Mouse (Mus musculus) retina, adult 2 months (tissue): Measurements from ENCODE around the gene Lnpep.
"Not testable (repeated sequence)": the region's sequence is repeated elsewhere in the genome, so short reads cannot be mapped to it uniquely, and the experiment has no call there.

Experiments used
- DNase-seq: peaks from one replicate; pipeline ENCODE4 v3.0.0-alpha.2; 2012; ENCODE audit warnings: low read depth, low spot score

The Lnpep gene

DNA sequence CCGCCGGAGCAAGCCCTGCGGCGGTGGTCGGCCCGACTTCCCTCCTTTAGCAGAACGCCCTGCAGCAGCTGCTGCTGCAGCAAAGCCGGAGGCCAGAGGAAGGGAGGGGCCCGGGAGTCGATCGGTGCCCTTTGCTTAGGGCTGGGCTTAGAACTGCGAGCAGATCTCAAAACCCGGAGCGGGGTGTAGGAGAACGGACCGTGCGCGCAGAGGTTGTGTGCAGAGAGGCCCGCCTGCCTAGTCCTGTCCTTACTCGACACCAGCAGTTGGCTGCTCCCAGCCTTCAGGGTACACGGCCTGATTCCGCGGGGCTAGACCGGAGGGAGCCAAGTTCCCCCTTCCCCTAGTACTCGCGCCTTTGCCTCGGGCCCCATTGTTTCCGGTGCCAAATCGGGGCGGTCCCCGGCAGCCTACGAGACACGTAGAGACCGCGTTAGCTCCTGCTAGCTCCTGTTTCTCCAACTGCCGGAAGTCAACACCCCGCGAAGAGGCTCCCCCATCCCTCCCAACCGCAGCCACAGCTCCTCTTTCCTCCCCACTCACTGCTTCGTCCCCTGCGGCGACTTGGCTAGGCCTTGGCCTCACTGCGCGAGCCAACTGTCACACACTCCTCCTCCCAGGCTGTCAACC is at the start of gene Lnpep:
Gene Lnpep (minus strand): TSS at position 94 of the 630 bp plus-strand sequence.
- peak; percentile 71 for DNase-seq

DNA sequence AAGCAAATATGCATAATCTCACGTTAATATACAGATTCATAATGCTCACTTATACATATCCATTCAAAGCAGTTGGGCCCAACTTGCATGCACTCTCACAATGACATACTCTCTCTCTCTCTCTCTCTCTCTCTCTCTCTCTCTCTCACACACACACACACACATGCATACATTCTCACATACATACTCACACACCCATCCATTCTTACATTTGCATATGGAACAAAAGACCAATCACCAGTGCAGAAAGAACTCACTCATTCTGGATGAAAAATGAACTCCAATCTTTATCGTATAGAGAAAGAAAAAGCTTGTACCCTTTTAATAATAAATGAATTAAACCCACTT is 31.0 kb upstream of the Lnpep start:
- DNase-seq, result no peak

DNA sequence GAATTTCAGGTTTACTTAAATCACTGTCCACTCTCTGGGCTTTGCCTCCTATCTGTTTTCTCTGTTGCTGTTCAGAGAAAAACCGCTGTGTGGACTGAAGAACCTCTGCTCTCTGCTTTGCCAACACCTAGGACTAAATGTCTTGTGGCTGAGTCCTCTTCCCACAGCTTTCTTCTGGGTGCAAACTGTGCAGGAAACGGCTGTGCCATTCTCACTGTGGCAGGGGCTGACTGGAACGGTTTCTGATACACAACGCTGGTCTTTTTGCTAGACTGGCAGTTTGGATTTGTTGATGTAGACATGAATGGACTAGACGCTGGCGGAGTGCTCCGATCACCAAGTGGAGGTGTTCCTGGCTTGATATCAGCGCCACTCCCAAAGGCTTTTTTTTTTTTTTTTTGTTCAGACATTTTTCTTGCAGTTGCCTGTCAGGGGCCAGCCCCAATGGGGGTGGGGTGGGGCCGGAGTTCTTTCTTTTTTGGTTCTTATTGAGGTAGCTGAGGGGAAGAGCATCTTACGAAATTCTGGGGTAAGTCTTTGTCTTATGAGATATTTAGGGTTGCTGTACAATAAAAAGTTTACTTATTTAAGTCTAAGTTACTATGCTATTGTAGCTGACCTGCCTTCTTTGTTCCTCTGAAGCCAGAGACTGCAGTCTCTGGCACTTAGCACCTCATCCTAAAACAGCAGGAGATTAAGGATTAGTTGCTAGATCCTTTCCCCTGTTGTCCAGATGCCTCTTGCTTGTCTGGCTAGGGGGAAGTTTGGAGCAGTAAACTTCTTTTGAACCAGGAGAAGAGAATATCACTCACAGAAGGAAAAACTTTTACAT is 30.4 kb upstream of the Lnpep start:
- DNase-seq, result no peak

DNA sequence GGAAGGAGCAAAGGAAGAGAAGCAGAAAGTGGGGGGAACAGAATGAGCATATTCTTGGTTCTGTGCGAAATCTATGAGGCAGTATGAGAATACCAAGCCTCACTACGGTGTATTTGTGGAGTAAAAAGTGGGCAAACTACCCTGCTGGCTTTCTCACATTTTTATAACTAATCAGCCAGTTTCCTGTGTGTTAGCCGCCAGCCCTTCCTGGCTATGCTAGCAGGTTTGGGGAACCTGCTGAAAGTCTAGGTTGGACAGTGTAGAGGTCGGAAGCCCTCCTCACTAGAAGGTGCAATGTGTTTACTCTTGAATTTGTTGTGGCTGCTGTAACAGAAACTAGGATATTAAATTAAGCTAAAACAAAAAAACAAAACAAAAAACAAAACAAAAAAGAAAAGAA is 27.7 kb upstream of the Lnpep start:
- no peak for DNase-seq

DNA sequence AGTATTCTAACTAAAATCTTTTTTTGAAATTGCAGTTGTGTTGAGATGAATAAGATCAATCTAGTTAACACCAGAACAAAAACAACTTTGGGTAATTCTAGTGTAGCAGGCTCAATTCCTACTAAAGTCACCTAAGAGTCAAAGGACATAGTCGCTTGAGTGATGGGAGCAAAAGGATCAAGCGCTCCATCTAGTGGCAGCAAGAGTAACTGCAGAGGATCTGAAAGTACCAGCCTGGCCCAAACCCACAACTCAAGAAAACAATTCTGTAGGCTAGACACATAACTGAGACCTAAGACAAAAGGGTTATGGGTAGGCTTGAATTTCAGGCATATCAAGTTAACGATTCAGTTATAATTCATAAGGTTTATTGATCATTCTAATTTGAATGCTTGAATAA is 20.9 kb upstream of the Lnpep start:
- DNase-seq, result peak; percentile 45

DNA sequence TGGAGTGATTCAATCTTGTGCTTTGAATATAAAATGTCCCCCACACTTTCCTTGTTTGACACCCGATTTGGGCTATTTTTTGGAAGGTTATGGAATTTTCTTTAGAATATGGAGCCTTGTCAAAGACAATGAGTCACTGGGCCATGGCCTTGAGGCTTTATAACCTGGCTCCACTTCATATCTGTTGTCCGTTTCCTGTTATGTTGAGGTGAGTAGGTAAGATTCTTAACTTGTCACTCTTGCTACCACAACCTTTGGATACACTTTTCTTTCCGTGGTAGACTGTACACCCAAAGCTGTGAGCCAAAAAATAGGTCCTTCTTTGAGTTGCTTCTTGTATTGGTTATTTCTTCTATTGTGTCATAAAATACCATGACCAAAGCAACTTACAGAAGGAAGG is 12.5 kb upstream of the Lnpep start:
- DNase-seq, result no peak

DNA sequence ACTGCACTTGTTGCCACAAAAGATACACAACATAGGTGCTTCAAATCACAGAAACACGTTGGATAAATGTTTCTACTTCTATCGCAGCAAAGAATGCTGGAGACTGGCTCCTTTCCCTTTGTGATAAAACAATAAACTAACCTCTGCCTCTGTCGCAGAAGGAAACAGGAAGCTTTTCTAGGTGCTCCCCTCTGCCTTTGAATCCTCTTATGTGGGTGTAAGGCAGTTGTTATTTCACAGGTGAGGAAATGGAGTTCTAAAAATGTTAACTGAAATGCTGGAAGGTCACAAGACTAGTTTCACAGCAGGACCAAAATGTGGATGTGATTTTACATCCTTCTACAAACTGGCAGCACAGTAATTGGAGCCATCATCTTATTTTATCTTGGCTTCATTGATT is 11.3 kb upstream of the Lnpep start:
- DNase-seq, result no peak

DNA sequence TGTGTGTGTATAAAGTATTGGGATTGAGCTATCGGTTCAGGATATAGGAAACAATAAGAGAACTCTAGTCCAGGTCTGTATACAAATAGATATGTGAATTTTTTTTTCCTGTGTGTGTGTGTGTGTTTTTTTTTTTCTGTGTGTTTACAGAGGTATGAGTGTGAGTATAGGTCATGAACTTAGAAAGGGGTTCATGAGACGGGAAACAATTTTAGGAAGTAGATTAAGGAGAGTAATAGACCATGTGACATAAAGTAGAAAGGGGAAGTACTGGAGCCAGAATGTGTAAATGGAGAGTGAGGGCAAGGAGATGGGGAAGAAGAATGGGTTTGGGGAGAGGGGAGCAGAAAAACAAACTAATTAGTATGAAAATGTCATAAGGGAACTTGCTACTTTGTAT is 9.2 kb upstream of the Lnpep start:
- no peak for DNase-seq

DNA sequence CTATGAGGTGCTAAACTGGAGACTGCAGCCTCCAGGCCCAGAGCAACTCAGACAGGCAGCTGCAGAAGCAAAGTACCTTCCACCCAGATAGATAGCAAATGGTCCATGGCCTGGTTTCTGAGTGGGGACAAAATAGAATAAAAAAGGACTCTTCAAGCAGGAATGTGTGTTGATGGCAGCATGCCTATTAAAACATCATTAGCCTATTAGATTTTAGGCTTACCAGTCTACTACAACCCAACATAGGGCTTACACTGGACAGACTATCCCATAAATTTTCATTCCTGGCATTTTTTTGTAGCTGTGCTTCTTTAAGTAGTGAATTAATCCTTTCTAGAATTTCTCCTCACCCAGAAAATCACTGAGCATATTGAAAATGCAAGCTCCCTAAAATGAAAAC is 7.1 kb upstream of the Lnpep start:
- DNase-seq, result no peak

DNA sequence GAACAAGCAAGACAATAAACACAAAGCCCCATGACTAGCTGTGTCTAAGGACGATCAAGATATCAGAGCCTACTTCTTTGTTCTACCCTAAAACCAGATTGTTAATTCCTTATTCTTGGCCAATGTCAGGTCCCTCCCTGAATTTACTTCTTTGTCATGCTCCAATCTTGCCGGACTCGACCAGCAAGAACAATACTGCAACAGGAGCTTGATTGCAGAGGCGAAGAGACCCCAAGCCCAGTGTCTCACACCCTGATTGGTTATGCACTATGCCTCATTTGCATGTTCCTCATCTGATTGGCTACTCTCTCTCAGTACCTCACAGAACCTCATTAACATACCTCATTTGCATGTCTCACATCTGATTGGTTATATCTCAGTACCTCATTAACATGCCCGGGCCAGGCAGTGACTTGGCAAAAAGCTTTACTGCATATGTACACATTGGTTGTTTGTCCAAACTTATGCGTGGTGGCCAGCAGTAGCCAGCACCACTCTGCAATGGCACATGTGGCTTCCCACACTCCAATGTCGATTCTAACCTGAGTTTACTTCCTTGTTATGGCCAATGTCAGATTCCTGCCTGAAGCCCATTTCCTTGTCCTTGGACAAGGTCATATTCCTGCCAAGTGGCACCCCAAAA is 3.5 kb upstream of the Lnpep start:
- DNase-seq, result not testable (repeated sequence)

DNA sequence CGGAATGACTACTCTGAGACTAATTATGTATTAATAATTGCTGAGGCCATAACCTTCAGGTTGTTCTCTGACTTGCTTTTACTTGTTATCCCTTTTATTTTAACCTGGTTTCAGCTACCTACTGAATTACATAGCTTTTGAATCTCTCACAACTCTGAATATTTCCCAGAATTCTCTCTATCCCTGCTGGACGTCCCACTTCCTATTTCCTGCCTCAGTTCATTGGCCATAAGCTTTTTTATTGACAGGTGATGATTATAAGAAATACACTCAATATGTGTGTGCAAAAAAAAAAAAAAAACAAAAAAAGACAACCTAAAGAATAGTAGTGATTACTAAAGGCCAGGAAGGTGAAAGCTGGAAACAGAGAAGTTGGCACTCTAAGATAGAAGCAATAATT is 2.7 kb upstream of the Lnpep start:
- no peak for DNase-seq

DNA sequence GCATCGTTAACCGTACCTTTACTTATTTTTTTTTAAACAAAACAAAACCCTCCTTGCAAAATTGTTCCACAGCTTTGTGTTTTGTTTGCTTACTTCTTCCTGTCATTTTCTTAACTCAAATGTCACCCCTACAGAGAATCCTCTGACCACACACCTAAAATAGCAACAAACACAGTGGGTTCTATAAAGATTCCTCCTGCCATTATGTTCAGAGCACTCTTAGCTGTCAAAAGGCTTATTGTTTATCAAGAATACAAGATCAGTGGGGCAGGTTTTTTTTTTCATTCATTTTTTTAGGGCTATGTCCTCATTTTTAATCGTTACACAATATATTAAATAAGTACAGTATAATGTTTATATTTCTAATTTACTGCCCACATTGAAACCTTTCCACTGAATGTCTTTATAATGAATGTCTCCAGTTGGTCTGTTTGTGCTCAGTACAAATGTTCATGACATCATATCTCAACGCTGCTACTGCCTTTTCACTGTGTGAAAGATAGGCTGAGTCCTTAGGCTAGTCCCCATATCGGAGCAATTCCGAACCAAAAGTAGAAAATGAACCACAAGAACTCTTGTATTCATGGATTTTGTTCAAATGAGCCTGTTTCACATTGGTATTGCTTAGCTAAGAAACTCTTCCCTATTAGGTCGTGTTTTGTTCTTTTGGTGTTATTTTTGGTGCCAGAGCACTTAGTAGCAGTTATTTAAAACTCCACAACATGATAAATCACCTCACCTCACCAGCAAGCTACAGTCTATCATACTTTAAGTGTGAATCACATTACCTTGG is 1.2 kb upstream of the Lnpep start:
- no peak for DNase-seq

DNA sequence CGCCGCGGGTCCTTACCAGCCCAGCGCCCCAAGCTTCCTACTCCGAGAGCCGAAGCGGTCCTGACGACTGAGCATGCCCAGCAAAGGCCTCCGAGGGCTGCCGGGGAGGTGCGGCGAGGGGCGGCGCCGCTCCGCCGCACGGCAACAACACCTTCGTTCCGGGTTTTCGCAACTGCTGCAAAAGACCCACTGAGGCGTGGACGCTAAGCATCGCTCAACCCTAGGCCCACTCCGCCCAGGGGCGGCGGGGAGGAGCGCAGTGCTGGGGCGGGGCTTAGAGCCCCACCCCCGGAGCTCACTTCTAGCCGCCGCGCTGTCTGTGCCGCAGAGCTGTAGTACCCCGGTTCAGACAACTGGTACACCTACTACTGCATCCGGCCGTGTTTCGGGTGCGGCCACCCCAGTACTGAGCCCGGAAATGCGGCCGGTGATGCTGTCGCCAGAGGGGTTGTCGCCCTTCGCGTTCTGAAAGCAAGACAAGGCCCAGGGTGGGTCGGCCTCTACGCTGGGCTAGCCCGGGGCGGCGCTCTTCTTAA is 361 bp downstream of the Lnpep start:
- DNase-seq, result peak; percentile 75

DNA sequence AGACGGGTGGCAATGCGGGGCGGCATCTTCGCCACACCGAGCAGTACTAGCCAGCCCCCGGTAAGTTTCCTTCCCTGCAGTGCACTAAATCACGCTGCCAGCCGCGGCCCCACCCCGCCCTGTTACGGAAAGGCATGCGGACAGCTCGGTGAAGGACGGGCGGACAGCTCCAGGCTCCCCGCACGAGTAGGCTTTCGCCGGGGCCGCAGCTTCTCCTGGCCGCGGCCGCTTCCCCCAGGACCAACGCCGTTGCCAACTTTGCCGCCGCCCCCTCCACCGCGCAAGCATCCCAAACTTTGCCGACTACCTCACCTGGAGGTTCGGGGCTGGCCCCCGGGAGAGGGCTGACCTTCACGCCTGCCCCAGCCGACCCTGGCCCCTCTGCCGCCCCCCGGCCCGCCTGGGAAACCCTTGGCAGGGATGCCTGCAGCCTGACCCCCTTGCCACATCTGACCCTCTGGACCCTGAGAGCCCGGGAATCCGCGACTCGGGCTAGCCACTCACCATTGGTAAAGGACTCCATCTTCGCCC is 895 bp downstream of the Lnpep start:
- no peak for DNase-seq

DNA sequence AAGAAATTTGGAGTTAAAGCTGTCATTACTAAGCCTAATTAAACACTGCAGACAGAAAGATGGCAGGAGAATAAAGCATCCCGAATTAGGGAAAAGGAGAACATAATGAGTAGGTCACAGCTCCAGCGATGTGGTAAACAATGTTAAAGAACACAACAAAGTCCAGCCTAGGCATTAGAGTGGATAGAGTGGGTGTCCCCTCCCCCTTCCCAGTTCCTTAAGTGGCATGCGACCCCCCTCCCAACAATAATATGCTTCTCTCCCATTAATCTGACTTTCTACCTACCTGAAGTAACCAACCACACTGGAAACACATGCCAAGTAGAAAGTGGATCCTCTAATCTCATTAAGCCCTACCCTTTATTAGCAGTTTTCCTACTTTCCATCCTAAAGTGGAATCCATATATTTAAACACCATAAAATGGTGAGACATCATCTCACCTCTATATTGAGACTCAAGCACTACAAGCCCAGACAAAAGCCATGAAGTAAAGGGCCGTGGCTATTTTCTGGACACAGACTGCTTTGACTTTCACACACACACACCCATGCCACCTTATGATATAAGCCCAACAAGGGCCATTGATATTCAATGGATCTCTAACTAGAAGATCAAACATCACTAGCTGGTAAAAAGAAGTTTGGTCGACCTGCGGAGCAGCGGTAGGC is 1.5 kb downstream of the Lnpep start:
- no peak for DNase-seq

DNA sequence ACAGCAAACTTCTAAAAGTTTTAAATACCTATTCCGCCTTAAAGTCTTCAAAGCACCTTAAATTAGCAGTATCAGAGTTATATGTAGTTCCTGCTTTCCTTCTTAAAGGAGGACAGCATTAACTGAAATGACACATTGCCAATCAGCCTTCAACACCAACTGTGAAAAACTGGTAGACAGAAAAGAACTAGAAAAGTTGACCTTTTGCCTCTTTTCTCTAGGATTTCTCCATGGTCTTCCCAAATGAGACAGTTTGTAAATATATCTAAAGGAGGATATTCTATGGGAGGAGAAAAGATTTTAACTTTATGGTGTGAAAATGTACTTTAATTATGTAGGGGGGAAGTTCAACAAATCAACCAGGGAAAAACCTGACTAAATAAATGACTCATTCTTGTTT is 2.3 kb downstream of the Lnpep start:
- DNase-seq, result no peak

DNA sequence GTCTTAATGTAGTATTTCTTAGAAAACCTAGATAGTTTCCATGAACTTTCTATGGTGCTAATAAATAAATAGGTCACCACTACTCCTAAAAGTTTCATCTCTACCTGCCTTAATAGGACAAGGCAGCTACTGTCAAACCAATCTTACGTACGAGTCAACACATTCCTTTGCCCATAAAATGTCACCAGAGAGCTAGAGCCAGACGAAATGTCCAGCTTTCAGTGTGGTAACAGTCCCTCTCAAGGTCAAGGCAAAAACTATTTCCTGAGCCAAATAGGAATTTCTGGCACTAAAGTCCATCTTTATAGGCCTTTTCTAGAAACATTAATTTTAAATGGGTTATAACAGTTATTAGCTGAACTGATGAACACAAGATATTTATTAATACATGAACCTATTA is 3.3 kb downstream of the Lnpep start:
- DNase-seq, result no peak

DNA sequence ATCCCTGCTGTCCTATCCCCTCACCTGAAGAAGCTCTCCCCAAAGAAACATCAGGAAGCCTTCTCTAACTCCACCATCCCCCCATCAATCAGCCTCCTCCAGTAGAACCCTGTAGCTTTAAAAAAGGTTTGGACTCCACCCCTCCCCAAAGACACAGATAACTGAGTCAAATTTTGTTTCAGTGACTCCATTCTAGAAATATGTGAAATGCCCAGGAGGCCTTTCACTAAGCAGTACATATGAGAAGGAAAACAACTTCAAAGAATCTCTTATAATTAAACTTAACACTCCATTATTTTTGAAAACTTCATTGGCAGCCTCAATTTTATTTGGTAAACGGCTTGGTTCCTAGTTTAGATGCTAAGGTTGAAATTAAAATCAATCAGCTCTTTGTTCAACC is 6.4 kb downstream of the Lnpep start:
- DNase-seq, result no peak

DNA sequence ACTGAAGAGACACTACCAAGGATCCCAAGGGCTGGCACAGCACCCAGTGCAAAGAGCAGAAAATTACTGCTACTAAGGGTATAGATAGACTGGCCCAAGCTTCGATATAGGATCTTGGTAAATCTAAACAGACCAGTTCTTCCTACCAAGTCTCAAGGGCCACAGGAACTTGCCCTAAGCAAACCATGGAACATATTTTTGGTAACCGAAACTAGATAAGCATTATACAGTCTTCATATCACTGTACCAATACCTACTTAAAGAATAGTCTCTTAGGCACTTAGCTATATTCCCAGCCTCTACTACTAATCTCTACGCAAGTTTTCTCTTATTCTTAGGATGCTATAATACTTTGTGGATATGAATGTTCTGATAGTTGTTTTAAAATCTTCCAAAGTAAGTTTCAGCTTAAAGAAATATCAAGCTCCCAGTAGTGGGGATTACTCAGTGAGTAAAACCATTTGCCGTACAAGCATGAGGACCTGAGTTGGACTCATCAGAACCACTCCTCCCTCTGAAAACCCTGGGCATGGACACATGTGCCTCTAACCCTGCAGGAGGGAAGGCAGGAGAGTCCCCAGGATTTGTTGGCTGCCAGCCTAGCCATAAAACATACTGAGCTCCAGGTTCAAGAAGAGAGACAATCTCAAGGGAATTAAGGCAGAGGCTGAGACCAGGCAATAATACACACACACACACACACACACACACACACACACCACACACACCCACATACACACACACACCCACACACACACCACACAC is 7.2 kb downstream of the Lnpep start:
- no peak for DNase-seq

DNA sequence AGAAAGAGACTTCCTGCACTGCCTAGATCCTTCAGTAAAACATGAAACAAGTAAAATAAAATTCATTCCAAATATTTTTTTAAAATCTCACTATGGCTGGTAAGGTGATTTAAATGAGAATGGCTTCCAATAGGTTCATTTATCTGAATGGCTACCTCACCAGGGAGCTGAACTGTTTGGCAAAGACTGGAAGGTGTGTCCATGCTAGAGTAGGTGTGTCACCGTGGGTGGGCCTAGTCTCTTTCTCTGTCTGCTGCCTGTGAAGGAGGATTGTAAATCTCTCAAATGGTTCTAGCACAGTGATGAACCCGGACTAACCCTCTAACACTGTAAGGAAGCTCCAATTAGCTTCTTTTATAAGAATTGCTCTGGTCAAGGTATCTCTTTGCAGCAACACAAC is 12.5 kb downstream of the Lnpep start:
- DNase-seq, result no peak
